Mouse (Mus musculus): ENCODE results near the gene Smad9.

Gene Smad9

DNA sequence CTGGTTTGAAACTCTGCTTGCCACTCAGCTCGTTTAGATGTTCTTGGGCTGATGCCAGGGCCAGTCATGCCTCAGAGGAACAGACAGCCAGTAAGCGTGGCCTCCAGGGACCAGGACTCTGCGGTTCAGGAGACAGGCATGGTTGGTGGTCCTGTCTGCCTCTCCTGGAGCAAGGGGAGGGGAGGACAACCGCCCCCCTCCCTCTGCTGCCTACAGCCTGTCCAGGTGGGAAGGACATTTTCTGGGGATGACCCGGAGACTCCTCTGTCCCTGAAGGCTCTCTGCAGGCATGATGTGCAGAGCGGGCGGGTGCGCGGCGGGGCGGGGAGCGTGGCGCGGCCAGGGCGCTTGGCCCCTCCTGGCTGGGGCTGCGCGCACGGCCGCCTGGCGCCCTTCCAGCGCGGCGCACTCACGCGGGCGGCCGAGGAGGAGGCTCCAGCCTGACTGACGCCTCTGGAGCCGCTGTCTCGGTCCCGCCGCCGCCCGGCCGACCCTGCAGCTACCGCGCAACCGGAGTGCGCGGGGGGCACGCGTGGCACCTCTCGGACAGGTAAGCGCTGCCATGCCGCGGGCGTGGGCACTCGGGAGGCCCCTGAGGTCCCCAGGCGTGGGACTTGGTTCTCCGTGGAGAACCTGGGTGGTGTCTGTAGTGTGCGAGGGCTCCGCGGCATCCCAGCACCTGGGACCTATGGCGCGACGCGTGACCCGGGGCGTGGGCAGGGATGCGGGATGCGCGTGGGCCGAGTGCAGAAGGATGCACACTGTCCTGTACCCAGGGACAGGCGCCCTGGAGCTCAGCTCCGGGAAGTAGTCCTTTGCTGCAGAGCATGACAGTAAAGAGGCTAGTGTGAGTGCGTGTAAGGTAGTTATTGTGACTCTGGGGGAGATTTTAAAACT is at the start of gene Smad9:
Gene Smad9 (plus strand): TSS at position 438 of the 897 bp plus-strand sequence.
- DNase-seq = no peak

DNA sequence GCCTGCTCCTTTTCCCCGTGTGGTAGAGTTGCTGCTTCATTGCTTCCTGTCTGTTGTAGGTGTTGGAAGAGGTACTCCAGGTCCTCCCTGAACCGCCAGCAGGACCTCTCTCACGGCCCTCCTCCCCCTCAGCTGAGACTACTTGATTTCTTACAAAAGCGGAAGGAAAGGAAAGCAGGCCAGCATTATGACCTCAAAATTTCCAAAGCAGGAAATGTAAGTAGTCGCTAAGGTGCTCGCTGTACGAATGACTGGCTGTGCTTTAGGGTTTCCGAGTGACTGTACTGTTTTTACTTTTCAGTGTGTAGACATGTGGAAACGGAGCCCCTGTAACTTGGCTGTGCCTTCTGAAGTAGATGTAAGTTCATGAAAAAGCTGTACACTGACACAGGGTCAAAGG is 46.4 kb upstream of the Smad9 start:
- DNase-seq = peak; percentile 51 to 54

DNA sequence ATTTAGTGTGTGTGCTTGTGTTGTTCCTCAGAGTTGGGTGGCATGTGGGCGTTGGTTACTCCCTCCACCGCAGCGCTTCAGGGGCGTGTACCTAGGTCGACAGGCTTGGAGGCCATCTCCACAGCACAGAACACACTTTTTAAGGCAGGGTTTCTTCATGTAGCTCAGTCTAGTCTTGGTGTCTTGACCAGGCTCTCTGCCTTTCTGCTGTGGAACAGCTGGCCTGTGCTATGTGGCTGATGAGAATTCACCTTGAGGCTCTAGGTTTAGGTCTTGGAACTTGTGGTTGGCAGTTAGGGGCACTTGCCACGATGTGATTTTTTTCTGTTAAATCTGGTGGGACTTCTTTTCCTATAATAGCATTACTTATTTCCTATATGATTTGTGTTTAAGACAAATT is 41.1 kb upstream of the Smad9 start, which contains the start of gene Gm21958:
Gene Gm21958 (minus strand): TSS at position 101 of the 400 bp plus-strand sequence.
- DNase-seq = no peak

DNA sequence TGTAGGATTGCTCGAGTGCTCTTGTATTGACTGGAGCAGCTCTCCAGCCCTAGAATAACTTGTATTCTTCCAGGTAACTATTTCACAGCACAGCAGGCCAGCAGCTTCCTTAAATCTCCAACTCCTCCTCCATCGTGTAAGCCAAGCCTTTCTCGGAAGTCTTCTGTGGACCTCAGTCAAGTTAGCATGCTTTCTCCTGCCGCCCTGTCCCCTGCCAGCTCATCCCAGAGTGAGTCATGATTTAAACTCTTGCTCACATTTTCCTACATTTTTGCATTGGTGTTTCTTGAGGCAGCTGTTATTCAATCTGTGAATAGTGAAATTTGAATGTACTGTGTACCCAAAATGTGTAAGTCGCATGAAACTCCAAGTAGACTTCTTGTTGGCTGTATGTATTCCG is 39.9 kb upstream of the Smad9 start:
- DNase-seq = no peak

DNA sequence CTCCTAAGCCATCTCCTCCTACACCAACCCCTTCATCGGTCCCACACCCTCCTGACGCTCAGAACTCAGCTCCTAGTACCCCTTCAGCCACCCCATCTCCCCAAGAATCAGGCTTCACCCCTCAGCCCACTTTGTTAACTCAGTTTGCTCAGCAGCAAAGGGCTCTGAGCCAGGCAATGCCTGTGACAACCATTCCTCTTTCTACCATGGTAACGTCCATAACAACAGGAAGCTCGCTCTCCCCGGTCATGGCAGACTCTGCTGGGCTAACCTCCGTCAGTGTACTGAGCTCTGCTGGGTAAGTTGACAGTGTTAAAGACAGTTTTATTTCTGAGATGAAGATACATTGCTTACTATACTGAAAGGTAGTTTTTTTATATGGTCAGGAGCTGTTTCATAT is 38.0 kb upstream of the Smad9 start:
- DNase-seq = no peak

DNA sequence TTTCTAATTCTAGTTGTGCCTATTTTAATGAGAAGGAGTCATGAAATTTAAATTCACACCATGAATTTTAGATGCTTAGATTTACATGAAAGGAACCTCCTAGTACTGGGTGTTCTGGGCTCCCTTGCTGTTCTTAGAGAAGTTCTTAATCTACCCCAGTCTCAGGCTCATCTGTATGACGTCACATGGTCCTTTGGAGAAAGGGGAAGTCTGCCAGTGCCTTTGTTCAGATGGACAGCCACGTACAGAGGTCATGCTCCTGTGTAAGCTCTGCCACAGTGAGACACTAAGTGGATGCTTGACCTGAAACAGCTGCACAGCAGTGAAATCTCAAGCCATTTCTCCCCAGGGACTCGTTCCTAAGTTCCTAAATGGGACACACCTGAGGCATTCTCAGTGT is 36.4 kb upstream of the Smad9 start:
- DNase-seq = peak; percentile 21 to 25

DNA sequence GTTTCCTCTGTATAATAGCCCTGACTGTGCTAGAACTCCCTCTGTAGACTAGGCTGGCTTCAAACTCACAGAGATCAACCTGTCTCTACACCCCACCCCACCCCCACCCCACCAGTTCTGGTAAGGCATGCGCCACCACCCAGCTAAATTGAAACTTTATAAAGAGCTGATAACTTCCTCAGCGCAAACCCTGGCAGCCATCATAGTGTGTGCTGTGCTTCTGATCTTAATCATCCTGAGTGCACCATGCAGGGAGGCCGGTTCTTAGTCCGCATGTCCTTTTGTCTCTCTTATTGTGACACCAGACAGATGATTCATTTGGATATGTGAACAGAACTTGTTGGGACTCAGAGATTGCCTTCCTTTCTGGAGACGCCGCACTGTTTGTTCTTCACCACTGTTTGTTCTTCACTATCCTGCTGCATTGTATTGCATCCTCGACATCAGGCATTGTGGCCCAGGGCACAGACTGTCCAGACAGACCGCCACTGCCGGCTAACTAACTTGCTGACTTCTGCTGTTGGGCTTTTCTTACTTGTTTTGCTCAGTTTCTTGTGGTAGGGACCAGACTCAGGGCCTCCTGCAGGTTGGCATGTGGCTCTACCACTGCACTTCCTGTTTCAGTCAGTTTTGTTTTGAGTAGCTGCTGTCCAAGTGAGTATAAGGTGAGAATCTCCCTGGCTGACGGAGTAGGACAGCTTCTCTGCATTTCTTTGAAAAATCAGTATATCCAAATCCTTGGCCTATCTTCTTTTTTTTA is 31.5 kb upstream of the Smad9 start:
- peak; percentile 55 to 59 for DNase-seq

DNA sequence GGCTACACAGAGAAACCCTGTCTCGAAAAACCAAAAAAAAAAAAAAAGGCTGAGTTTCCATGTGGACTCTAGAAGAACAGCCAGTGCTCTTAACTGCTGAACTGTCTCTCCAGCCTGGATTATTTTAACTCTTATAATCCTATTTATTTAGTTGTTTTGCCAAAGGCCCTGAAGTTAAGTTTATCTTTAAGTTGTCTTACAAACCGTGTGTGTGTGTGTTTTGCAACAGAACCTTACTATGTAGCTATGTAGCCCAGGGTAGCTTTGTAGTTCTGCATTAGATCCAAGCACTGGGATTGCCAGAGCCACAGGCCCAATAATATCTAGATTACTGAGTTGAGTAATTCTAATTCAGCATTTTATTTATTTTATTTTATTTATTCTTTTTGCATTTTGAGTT is 30.0 kb upstream of the Smad9 start:
- no peak for DNase-seq

DNA sequence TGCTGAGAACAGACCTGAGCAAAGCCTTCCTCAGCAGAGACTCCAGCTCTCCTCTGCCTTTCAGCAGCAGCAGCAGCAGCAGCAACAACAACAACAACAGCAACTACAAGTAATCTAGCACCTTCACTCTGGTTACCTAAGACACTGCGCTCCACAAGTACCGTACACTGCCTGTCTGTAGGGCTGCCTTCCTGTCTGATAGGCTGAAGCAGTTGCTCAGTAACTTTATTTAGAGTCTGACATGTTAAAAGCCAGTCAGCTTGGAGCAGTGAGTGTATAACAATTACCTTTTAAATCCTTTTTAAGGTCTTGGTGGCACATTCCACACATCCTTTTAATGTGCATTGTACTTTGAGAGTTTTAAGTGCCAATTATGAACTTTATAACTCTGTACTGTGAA is 27.8 kb upstream of the Smad9 start:
- DNase-seq = no peak

DNA sequence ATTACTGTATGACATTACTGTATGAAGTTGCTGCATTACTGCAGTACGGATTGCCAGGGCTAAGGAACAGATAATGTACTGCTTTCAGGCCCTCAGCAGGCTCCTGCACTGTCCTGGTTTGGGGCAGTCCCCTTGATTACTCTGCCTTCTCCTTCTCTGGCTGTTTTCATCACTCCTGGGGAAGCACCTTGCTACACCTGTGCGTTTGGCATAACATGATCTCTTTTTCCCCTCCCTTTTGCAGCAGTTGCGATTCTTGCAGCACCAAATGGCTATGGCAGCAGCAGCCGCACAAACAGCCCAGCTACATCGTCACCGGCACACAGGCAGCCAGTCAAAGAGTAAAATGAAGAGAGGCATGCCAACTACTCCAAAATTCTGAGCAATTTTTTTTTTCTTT is 27.3 kb upstream of the Smad9 start:
- DNase-seq = no peak

DNA sequence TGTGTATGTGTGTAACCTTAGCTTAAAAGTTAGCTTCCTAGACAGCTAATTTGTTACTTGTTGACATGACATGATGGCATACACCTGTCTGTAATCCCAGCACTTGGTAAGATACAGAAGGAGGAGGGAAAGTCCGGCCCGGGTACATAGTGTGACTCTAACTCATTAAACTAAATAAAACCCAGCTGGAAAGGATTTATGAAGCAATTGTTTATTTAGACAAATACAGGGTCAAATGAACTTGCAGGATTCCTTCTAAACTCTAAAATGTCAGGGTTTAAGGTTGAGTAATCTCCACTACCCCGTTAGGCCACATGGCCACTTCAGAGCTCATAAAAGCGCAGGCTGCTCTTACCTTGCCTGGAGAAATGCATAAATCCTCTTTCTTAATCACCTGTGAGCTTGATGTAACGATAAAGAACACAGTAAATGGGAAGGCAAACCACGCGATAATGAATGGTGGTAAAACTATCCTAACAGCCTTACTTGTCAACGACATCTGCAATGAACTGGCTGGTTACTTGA is 23.7 kb upstream of the Smad9 start:
- no peak for DNase-seq

DNA sequence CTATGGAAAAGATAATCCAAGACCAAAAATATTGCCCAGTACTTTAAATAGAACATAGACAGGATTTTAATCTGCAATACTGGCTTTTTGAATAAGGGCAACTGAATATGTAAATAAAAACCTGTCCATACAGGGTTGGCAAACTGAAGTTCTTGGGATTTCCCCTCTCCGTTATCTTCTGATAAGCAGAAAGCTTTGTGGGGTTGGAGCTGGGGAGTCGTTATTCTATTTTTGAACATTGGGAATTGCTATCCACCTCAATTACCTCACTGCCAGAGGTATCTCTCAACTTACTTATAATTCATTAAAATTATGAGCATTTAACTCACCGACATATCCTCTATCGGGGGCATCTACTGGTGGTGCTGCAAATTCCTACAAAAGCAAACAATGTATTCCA is 23.0 kb upstream of the Smad9 start:
- DNase-seq = no peak

DNA sequence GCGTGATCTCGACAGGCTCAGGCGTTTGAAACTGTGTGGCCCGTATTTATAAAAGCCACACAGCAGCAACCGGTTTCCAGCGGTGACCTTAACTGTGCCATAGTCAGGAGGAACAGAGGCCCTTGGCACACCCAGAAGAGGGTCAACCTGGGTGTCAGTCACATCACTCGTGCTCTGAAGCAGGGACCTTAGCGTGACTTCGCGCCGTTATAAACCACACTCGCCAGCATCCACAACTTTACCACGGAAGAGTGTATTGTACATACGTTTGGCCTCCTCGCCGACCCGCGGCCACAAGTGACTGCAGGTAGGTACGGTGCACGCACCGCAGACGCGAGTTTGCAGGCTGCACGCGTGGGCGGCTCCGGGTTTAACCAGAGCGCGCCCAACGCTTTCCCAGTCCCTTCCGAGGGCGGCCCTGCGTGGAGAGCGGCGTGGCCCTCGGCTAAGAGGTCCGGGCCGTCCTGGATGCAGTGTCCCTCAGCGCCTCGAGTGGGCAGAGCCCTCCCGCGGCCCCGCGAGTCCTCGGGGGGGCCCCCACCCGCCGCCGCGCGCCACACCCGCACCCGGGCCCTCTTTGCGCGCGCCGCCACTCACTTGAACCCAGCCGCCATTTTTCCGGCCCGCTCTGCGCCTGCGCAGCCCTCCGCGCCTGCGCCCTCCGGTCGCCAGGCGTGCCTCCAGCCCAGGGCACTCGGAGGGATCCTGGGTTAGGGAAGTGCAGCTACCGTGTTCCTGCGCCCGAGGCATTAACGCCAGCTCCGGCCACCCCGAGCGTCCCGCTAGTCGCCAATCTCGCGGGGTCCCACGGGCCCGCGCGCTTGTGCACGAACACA is 20.8 kb upstream of the Smad9 start:
- DNase-seq = peak; percentile 92 to 94

DNA sequence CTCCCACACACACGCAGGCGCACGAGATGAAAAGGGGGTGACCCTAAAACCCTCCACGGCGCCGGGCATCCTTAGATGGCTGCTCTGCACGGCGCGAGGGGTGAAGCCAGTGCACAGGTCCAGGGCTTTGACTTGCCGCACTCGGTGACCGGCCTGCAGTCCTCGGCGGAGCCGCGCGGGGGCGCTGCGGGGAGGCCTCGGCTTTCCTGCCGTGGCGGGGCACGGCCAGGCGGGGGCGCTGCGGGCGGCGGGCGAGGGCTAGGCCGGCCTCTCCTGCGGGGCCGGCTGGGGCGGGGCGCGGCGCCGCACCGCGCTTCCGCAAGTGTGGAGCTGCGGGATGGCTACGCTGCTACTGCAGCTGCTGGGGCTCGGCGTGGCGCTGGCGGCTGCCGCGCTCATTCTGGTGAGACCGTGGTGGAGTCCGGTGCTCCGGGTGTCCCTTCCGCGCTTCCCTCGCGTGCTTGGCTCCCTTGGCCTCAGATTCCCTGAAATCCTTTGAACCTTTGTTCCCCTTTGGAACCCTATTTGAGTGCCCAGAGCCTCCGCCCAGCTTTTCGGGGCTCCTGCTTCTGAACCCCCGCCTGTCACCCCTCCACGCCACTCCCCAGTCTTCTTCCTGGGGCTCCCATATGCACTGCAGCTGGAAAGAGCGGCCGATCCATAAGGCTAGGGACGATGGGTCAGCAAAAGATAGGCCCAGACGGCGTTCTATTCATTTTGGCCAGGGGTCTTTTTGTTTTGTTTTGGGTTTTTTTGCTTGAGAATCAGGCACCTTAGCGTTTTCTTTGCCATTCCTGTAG is 19.9 kb upstream of the Smad9 start, which contains the start of the genes Exosc8 and Alg5:
Gene Exosc8 (minus strand): TSS at position 147 of the 800 bp plus-strand sequence.
Gene Alg5 (plus strand): TSS at position 293 of the 800 bp plus-strand sequence.
- peak; percentile 99 to 100 for DNase-seq

DNA sequence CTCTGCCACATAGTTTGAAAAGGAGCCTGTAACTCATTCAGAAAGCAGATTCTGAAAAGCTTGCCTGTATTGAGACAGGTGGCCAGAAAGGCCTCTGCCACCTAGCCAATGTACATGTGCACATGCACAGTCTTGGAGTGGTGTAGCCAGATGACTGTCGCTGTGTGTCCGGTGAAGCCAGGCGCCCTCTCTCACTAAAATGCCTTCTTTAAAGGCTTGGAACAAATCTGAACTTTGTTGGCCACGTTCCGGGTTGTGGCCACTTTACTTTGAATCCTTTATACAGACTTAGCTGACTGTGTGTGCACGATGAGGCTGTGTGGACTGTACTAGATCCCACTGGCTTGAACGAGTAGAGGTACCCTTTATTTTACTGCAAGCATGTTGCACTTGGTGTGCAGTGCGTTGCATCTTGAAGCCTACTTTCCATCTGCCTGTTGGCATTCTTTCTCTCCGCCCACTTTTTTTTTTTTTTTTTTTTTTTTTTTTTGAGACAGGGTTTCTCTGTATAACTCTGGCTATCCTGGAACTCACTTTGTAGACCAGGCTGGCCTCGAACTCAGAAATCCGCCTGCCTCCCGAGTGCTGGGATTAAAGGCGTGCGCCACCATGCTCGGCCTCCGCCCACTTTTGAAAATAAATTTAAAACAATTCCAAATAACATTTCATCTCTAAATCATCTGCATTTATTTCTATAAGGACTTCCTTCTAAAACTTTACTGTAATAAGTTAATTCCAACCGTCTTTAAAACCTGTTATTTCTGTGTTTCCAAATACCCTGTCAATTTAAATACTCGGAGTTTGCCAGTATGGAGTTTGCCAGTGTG is 19.1 kb upstream of the Smad9 start:
- peak; percentile 9 to 24 for DNase-seq

DNA sequence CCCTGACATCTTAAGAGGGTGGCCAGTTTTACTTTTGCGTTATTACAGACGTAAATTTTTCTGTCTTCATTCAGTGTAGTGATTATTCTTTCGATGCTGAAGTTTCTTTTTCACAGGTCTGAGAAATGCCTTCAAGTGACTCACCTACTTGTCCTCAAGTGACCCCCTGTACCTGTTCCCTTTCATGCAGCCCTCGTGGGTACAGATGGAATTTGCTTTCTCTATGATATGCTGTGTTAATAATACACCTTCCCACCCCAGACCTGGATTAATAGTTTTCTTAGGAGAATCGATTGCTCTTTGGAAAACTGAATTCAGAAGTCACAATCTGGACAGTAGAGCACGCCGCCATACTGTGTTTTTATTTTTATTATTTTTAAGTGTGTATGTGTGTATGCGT is 18.1 kb upstream of the Smad9 start:
- no peak for DNase-seq

DNA sequence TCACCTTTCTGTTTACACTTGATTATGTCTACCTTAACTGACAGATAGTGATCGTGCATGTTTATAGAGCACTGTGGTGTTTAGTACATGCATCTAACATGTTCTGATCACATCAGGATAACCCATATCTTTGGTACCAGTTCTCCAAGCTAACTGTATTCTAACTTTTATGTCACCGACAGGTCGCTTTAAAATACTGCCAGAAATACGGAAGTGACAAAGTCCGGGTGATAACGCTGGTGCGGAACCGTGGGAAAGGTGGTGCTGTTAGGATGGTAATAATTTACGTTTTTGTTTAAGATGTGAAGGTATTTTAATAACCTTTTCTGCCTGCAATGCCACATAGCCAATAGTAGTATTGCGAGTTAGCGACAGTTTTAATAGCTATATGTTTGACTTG is 13.4 kb upstream of the Smad9 start:
- no peak for DNase-seq

DNA sequence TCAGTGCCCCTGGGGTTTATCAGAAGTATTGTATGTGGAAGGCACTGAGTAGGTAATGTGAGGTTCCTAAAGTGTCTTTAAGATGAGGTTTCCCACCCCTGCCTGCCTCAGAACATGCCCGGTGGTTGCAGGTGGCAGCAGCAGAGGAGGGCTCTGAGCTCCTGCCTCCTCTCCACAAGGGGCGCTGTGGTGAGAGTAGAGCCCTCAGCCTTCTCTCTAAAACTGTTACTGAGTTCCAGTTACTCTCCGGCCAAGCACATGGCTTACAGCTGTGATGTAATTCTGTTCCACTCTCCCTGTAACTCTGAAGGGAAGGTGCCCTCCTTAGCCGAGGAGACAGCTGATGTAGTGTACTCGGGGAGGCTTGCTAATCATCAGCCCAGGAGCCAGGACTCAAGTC is 9.6 kb upstream of the Smad9 start:
- peak; percentile 28 to 37 for DNase-seq

DNA sequence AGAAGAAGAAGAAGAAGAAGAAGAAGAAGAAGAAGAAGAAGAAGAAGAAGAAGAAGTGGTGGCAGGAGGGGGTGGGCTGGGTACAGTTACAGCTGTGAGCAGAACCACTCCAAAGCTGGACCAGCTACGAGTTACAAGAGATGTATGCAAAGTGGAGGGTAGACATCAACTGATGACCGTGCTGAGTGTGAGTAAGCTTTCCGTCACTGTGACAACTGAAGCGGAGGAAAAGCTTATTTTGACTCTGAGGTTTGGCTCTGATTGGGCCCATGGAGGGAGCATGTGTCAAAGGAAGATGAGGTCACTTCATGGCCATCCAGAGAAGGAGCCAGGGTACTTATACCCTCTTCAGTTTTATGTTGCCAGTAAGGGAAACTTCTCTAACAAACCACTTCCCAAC is 2.0 kb upstream of the Smad9 start:
- no peak for DNase-seq

DNA sequence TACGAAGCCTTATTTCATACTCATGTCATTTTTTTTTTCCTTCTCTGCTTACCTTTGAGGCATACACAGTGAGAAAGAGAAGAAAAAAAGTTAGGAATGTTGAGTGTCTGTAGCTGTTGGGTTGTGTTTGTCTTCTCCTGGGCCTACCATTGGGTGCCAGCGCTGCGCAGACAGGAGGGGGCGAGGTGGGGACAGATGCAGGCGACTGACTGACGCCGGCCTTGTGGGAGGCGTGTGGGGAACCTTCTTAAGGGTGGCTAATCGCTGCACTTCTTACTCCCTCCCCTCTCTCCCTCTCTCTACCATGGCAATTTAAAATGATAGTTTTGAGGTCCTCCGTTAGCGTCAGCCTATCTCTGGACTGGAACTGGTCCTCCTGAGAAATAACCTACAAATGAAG is 676 bp downstream of the Smad9 start:
- DNase-seq = no peak

DNA sequence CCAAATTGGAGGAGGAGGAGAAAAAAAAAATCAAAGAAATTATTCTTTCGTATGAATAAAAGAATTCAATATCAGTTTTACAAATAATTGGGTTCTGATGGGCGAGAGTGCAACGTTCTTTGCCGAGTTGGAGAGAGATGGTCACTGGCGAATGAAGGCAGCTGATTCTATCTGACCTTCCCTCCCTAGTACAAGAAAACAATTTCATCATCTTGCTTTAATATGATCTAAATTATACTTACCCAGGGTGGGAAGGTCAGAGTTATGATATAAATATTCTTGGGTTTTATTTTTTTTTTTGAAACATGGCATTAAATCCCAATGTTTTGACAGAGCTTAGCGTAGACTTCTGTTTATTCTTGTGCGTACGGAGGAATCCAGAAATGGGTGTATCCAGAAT is 2.1 kb downstream of the Smad9 start:
- DNase-seq = no peak

Measured in B cell, adult 2 months (primary cell).